Mouse (Mus musculus) right cerebral cortex, postnatal 4 days (tissue): ENCODE measurements around the gene Gm20521.

Experiments used
- DNase-seq: peaks from one replicate; pipeline ENCODE4 v3.0.0-alpha.2; 2022

Gm20521 gene

DNA sequence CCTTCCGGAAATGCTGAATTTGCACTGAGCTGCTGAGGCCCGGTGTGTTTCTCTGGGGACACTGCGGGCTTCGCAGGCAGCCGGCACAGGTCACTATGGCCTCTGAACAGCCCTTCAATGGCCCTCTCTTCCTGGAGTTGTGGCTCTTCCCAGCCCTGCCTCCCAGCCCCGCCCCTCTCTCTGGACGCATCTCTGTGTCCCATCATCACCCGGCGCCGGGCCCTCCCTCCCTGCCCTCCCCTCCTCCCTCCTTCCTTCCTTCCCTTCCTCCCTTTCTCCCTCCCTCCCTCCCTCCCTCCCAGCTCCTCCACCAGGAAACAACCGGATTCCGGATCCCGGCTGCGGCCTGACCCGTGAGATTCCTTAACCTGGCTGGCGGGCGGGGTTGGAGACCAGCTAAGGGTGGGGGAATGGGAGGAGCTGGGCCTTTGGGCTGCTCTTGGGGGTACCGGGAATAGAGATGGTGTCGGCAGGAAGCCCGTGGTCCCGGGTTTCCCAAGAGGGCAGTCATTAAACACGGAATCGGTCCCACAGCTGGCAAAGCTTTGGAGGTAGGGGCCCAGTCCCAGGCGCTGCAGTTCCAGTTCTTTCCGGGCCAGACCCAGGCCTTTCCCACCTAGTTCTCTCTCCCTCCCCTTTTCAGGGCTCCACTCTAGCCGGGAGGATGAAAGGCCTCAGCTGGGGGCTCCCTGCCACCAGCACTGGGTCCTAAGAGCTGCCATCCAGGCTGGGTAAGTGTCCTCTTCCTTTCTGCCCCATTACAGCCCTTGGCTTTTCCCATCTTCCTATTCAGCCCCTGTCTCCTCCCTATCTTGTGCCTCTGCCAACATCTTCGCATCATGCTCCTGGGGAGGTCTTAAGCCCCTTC, at the start of gene Gm20521, which contains the start of gene Bcl2l2:
Gm20521 (plus strand) TSS at position 288 of the 868 bp plus-strand sequence.
Bcl2l2 (plus strand) TSS at position 224 of the 868 bp plus-strand sequence.
- peak; percentile 87 for DNase-seq

DNA sequence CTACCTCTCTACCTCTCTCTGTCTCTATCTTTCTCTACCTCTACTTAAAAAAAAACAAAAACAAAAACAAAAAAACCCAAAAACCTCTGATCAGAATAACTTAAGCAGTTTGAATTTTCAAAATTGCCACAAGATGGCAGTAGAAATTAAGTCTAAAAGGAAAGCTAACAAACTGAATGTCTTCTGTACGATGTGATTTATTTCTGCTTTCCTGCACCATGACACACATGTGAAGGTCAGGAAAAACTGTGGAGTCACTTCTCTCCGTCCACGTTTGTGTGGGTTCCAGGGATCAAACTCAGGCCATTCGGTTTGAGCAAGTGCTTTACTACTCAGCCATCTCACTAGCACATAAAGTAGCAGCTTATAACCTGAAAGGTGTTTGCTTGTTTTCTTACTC, 39.8 kb upstream of the Gm20521 start:
- DNase-seq = no peak

DNA sequence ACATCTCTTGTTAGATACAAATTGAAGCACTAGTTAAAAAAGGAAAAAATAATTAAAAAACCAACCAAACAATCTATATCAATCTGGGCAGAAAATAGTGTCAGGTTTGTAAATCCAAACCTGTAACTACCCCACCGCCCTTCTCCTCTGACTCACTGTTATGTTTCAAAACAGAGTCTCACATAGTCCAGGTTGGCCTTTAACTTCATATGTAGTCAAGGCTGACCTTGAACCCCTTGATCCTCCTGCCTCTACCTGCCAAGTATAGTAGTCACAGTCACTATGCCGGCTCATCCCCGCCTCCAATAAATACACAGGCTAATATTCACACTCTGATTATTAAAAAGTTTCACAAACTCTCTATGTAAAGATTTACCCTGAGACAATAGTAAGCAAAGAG, 27.5 kb upstream of the Gm20521 start:
- no peak for DNase-seq

DNA sequence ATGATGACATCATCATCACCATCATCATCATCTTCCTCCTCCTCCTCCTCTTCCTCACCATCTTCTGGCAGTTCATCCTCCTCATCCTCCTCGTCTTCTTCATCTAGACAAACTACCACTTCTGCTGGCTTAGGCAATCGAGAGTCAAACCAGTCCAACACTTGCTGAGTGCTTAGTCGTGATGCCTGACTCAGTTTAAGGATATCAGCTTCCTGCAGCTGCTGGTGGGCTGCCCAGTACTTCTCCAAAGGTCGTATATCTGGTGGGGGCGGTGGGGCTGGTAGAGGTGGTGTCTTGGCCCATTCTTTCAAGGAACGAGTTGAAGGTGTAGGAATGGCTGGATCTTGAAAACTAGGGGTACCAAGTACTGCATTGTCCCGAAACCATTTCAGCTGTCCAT, 26.5 kb upstream of the Gm20521 start:
- DNase-seq = no peak

DNA sequence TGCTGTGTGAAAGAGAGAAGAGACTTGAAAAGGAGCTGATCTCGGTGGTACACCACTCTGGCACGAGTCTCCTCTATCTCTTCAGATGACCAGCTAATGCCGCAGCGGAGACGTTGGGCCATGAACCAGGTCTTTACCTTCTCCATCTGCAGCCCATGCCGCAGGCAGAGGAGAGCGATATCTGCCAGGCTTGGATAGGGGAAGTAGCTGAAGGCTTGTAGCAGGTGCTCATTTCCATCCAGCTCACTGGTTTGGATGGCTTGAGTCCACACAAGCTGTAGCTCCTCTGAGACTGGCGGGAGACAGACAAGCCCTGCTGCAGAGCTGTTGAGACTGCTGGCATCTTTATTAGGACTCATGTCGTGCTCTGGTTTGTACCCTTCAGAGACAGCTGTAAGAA, 25.4 kb upstream of the Gm20521 start:
- no peak for DNase-seq

DNA sequence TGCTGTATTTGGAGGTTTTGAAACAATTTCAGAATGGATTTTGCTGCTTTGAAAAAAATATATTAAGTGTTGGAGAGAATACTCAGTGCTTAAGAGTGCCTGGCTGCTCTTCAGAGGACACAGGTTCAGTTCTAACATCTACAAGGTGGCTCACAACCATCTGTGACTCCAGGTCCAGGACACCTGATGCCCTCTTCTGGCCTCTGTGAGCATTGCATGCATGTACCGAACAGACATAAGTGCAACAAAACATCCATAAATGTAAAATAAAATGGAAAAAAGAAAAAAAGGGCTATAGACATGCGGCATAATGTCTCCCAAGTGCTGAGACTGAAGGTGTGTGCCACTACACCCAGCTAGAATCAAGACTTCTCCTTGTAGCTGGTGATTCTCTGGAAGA, 22.7 kb upstream of the Gm20521 start:
- peak; percentile 70 for DNase-seq

DNA sequence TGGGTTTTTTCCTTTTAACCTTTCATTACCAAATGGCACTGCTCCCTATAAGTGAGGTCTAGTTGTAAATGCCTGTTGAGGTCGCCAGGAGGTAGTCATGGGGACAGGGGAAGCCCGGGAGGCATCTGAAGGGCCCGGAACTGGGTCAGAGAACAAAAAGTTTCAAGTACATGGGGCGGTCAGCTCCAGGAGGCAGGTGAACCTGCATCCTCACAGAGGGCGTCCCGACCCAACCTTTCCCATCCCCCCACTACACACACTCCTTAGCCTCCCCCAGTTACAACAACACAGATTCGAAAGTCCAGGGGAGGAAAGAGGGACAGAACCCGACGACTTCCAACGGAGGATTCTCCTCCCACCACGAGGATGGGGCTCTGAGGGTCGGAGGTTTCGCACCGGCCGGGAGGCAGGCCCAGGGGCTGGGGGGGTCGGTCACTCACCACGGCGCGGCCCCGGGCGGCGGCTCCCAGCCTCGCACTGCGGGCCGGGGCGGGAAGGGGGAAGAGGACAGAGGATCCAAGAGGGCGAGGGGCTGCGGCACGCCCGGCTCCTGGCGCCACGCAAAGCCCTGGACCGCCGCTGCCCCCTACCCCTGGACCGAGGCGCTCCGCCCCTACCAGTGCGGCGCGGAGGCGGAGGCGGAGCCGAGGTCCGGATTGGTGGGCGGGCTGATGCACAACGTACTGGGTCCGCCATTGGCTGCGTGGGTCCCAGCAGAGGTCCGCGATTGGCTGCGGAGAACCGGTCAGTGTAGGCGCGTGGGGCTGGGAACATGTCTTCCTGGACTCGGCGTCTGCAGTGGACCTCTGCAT, 19.5 kb upstream of the Gm20521 start:
- DNase-seq = peak; percentile 87

DNA sequence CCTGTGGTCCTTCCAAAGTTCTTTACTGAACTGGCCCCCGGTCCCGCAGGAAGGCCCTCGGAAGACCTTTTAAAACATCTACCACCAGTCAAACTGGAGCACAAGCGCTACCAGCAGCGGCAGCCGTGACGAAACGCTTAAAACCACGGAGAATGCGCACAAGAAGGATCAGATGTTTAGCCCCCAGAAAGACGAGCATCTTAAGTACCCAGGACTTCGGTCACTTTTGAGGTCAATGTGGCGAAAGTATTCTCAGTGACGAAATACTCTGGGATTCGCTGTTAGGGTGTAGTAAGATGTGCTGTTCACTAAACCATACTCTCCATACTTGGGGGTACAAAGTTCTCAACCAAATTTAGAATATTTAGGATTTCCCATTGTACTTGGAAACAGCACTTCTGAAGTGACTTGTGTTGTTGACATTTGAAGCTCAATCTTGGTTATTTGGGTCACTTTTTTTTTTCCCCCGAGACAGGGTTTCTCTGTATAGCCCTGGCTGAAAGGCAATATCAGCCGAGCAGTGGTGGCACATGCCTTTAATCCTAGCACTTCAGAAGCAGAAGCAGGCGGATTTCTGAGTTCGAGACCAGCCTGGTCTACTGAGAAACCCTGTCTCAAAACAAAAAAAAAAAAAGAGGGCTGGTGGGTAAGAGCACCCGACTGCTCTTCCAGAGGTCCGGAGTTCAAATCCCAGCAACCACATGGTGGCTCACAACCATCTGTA, 18.8 kb upstream of the Gm20521 start:
- no peak for DNase-seq

DNA sequence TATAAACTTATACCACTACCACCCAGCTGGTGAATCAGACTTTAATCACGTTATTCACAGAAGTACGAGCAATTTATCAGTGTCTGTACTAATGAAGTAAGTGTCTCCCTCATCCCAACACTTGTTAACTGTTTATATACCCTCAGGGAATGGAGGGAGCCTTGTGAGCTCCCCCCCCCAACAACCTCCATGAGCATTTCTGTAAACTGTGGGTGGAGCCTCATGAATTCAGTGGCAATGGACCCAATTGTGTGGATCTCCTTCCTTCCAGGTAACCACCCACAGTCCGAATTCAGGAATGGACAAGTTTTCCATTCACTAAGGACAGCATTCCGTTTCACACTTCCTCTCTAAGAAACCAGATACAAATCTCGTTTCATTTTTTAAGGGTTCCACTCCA, 17.6 kb upstream of the Gm20521 start:
- DNase-seq = no peak

DNA sequence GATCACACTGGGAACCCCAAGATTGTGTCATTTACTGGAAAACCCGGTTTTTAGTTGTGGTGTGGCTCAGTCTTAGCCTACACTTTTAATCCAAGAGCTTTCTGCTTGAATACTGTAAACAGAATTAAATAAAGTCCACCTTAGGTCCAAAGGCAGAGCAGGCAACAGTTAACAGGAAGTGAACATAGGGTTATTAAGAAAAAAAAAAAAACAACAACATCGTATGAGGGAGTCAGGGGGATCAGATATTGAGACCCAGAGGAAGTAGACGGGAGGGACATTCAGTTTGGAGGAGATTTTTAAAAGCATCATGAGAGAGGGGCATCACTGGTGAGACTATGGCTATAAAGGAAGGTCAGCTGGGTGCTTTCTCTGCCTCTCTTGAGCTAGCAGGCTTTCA, 17.0 kb upstream of the Gm20521 start:
- no peak for DNase-seq

DNA sequence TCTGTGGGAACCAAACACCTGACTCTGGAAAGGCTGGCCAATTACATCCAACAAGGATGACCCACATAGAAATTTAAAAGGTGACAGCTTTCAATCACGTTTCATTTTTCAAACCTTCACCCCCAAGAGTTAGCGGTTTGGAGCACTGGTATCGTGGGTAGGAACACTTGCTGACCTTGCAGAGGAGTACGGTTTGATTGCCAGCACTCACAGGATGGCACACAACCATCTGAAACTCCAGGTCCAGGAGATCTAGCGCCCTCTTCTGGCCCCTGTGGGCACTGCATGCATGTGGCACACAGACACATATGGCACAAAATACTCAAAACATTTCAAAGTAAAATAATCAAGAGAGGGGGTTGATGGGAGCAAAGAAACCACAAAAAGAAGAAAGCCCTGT, 16.3 kb upstream of the Gm20521 start:
- peak; percentile 37 for DNase-seq

DNA sequence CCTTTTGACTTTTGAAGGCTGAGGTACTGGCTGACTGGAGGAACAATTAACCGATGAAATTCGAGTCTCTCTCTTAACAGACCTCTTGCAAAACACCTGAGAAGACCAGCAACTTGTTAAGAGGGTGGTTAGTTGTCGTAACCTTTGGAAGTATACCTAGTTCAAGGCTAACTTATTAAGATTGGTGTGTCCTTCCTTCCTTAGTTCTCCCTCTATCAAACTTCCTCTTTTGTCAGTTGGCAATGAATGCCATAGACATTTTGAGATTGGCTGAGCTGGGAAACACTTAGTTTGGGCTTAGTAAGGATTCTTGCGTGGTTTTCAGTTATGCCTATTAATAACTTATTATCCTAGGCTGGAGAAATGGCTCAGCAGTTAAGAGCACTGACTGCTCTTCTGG, 15.2 kb upstream of the Gm20521 start:
- no peak for DNase-seq

DNA sequence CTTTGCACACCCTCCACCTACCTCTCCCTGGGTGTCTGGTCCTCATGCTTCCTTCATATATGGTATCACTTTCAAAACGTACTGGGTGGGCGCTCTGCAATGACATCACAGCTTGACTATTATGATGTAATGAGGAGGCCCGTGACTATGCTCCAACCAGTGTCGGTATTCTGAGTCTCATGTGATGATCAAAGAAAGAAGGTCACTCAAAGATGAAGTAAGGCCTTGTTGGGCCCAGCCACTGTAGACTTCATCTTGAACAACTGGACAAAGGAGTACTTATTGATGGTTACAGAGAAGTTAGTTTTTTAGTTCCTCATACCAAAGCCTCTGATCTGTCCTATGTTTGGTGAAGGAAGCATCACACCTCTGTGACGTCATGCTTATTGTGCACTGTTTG, 12.4 kb upstream of the Gm20521 start, which contains the start of gene Homez:
Homez (minus strand) TSS at position 101 of the 400 bp plus-strand sequence.
- no peak for DNase-seq

DNA sequence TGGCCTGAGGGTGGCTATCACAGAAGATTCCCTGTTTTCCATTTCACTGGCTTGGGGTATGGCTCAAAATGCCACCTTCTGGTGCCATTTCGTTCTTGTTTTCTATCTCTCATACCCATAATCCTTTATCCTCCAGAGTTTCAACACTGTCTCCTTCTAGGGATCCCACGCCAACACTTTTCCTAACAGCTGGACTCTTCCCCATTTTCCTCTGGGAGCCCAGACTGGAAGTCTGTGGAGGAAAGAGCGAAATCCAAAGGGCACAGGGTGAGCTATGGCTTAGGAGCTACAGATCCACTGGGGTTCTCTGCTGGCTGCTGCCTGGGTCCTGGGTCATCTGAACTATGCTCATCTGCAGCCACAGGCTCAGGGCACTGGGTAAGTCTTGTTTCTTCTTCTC, 9.1 kb upstream of the Gm20521 start:
- DNase-seq = no peak

DNA sequence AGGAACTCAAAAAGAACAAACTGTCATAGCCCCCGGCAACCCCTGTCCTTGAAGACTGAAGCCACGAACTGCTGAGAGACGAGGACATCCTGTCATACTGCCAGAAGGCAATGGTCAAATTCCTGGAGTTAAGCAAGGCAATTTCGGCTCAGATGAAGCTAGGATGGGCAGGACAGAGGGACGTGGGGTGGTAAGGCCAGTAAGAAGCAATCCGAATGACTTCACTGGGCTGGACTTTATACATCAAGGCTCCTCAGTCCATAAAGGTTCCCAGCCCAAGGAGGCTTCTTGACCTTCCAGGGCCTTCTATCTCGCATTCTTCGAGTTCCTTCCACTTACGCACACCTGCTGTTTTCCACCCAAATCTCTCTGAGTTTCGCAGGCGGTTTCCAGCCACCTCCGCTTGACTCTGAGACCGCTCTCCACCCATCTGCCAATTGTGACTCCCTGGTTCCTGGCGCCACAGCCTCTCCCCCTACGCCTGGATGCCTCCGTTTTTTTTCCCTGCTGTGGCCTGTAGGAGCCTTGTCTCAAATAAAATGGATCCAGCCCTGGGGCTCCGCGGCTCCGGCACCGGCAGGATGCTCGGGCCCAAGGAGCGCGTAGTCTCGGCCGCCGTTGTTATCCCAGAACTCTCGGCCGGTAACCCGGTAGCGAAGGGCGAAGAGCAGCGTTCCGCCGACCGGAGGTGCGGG, 7.2 kb upstream of the Gm20521 start:
- DNase-seq = no peak

DNA sequence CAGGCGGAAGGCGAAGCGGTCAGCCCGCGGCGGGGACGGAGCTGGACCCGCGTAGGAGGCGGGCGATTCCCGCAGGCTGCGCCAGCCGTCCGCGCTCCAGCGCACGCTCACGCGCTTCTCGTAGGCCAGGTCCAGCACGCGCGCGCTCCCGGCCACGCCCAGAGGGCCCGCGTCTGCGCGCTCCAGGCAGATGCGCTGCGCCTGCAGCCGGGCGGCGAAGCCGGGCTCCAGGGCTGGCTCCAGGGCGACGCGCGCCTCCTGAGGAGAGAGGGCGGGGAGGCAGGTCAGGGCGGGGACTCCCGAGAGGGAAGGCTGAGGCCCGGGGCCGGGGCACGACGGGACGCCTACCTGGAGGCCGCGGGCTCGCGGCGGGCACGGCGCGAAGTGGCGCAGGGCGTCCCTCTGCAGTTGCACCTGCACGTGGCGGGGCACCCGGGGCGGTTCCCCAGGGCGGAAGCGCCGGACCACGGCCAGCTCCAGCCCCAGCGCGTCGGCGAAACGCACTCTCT, 6.6 kb upstream of the Gm20521 start:
- DNase-seq = peak; percentile 88

DNA sequence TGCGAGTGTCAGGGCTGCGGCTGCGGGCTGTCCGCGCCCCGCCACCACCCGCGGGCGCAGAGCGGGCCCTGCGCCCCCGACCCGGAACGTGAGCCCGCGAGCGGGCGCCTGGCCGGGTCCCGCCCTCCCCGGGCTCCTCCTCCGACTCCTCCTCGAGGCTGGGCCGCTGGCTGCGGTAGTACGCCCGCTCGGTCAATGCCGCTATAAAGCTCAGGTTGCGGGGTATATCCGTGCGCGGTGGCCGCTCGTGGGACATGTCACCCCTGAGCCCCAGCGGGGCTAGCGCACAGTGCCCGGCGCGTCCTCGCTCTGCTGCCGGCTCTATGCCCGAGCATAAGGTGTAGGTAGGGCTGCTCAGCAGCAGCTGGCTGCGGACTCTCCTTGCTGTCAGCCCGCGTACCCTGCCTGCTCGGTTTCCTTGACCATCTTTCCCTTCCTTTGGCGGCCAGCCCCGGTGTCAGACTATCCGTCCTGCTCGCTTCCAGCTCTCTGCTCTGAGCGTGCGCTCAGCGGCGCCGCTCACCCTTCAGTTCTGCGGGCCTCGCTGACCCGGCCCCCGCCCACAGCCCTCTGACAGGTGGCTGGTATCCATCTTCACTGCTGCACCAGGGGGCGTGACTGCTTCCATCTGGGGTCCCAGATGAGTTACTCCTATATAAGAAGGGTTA, 6.1 kb upstream of the Gm20521 start, which contains the start of gene Ppp1r3e:
Ppp1r3e (minus strand) TSS at position 503 of the 668 bp plus-strand sequence.
- peak; percentile 60 for DNase-seq

DNA sequence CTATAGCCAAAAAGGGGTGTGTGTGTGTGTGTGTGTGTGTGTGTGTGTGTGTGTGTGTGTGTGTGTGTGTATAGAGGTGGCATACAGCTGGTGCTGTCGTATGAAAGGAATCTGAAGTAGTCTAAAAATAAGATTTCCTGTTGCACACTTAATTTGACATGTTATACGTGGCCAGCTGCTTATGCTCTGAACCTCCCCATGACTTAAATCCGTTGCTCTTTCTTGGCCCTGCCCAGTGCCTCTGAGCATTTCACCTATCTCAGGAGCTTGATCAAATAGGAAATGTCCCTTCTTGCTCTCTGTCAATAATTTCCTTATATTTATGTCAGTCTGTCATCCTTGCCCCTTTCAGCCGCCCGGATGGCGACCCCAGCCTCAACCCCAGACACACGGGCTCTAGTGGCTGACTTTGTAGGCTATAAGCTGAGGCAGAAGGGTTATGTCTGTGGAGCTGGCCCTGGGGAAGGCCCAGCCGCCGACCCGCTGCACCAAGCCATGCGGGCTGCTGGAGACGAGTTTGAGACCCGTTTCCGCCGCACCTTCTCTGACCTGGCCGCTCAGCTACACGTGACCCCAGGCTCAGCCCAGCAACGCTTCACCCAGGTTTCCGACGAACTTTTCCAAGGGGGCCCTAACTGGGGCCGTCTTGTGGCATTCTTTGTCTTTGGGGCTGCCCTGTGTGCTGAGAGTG, 926 bp downstream of the Gm20521 start:
- DNase-seq = no peak

DNA sequence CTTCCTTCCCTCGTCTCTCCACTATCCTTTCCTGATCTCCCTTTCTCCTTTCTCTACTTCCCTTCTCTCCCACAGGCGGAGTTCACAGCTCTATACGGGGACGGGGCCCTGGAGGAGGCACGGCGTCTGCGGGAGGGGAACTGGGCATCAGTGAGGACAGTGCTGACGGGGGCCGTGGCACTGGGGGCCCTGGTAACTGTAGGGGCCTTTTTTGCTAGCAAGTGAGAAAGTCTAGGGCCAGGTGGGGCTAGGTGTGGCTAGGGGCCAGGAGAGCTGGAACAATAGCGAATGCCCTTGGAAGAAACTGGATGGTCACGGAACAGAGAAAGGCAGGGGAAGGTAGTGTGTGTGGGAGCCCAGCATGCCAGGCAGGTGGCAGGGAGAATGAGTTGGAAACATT, 2.1 kb downstream of the Gm20521 start:
- no peak for DNase-seq

DNA sequence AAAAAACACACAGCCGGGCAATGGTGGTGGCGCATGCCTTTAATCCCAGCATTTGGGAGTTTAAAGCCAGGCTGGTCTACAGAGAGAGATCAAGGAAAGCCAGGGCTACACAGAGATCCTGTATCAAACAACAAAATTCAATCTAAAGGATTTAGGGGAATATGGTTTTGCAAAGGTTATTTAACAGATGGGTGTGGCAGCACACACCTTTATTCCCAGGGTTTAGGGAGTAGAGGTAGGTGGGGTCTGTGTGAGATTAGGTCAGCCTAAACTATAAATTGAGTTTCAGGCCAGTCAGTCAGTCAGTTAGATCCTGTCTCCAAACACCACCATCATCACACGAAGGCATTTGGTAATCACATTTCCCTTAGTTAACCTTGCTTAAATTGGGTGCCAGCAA, 9.0 kb downstream of the Gm20521 start, which contains the start of gene Pabpn1:
Pabpn1 (plus strand) TSS at position 301 of the 400 bp plus-strand sequence.
- DNase-seq = no peak

DNA sequence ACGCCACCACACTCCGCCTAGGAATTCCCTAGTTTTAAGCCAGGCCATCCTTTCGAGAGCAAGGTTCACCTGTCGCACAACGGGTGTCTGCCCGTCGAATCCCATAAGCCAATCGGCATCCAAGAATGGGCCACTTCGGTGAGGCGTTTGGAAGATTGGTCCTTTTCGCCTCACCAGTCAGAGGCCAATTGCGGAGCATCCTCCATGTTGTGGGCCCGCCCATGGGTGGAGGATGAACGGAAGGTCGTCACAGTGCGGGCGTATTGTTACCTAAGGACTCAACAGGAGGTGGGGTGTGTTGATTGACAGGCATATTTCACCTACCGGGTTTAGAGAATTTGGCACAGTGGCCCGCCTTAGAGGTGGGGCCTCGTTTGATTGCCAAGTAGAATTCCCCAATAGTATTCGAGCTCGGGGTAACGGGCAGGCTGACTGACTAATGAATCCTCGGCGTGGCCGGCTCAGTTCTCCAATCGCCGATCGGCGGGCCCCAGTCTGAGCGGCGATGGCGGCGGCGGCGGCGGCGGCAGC, 10.5 kb downstream of the Gm20521 start:
- DNase-seq = peak; percentile 90
